8 mouse cellular contexts compared by ENCODE assay signal in the genomic region with DNA sequence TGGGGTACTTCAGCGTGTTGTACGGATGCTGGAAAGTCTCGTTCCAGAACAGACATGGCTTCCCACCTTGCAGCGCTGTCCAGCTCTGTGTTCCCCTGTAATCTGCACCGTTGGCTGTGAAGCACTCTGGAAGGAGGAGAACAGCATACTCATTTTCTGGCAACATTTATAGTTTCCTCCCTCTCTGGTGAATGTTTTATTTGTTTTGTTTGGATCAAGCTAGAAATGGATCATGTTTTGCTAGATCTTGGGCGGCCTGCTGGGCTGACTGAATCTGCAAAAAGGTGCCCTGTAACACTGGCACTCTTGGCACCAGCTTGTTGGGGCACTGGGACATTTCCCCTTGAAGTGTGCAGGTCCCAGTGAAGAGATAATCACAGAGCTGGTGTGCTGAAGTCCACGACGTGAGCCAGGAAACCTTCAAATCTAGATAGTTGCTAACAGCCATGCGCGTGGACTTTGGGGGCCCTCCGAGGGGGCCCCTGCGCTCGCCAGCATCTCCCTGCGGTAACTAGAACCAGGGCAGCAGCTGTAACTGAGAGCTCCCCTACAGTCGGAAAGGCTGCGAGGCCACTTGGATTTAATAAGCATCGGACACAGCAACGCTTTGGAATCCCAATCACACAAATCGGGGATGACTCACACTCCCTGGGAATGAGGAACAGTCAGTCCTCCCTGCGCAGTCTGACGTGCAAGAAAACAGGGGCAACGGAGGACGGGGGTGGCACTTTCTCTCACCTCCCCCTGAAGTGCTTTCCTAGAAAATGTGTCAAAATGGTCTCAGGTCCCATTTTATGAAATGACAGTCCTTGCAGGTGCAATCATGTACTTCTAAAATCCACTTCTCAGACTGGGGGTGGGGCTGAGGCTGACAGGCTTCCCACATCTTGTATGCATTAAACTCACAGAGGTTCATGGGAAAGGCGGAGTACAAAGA. TPM values are rescaled to one million over a fixed set of nuclear protein-coding genes. Genes with fewer than 3 reads are reported as not detected.
DNase-seq lines count a peak whose midpoint lies in the region; ATAC-seq lines count a peak whose summit lies in the region.

No protein-coding gene starts in this region.

- peak overlapping the region; percentile 29; the same call in 1 of the 2 replicates for H3K4me2 ChIP-seq in embryonic facial prominence, embryonic 11.5 days (ENCODE audit: low read depth, low read length)
- peak overlapping the region; percentile 42 for H3K4me2 ChIP-seq in intestine, embryonic 15.5 days (replicated peaks)

- H3K4me3 ChIP-seq in embryonic facial prominence, embryonic 11.5 days (ENCODE audit: low read depth, low read length) = no peak overlapping the region
- peak overlapping the region; percentile 17 for H3K4me3 ChIP-seq in intestine, embryonic 15.5 days (replicated peaks)

- DNase-seq in NIH3T3 (ENCODE audit: low read depth) = peak; percentile 95
- peak; percentile 69 for DNase-seq in embryonic facial prominence, embryonic 11.5 days (ENCODE audit: low spot score)
- peak; percentile 39 to 50 for DNase-seq in gastrocnemius, postnatal 36 days
- DNase-seq in left cerebral cortex, adult 8-10 months (ENCODE audit: low spot score in 2 of 2) = peak; percentile 52 to 66
- DNase-seq in ovary, postnatal 14 days (ENCODE audit: low spot score) = peak; percentile 46
- no peak for DNase-seq in spleen, postnatal 36 days (ENCODE audit: low spot score in 2 of 2)

- H3K9me3 ChIP-seq in embryonic facial prominence, embryonic 11.5 days (replicated peaks; ENCODE audit: control insufficient read depth, low read length) = no peaks in the 10 kb centered on the region
- H3K9me3 ChIP-seq in intestine, embryonic 15.5 days = no peaks in the 10 kb centered on the region

- no peak overlapping the region for H3K9ac ChIP-seq in embryonic facial prominence, embryonic 11.5 days (replicated peaks; ENCODE audit: low read length)
- H3K9ac ChIP-seq in intestine, embryonic 15.5 days = no peak overlapping the region

- H3K4me1 ChIP-seq in embryonic facial prominence, embryonic 11.5 days (ENCODE audit: control insufficient read depth, insufficient read depth, low read length) = peaks cover 7% of the 10 kb centered on the region
- peaks cover 32% of the 10 kb centered on the region for H3K4me1 ChIP-seq in intestine, embryonic 15.5 days (replicated peaks)

- intact Hi-C loops in gastrocnemius, postnatal 36 days (cut with DNase I) = loop anchor here (5.0 kb wide), 2 partner anchors 47 to 62 kb away; no protein-coding TSS in a partner anchor

- peak overlapping the region; percentile 44 for H3K27ac ChIP-seq in embryonic facial prominence, embryonic 11.5 days (replicated peaks; ENCODE audit: low read depth, low read length)
- H3K27ac ChIP-seq in intestine, embryonic 15.5 days = peak overlapping the region; percentile 19

- no peaks in the 10 kb centered on the region for H3K27me3 ChIP-seq in embryonic facial prominence, embryonic 11.5 days (ENCODE audit: control insufficient read depth, insufficient read depth, low read length)
- no peaks in the 10 kb centered on the region for H3K27me3 ChIP-seq in intestine, embryonic 15.5 days (replicated peaks)

- no peaks in the 10 kb centered on the region; the same call in 1 of the 2 replicates for H3K36me3 ChIP-seq in embryonic facial prominence, embryonic 11.5 days (replicated peaks; ENCODE audit: control insufficient read depth, insufficient read depth, low read depth, low read length)
- H3K36me3 ChIP-seq in intestine, embryonic 15.5 days = 0 out of 2 replicates have a peak, but pooled peaks cover 3% of the 10 kb centered on the region

- ATAC-seq in embryonic facial prominence, embryonic 11.5 days (replicated peaks; ENCODE audit: insufficient number of reproducible peaks, low FRiP score, low TSS enrichment, low read depth) = 0 out of 2 replicates have a peak, but pooled peaks have one; percentile 7
- ATAC-seq in intestine, embryonic 15.5 days = peak; percentile 63
- no peak for ATAC-seq in megakaryocyte-erythroid progenitor cell, adult 5-6 weeks (replicated peaks; ENCODE audit: low FRiP score, low TSS enrichment, poor library complexity, severe bottlenecking)

- 43% methylated on average over 24 of the region's 24 CpGs for WGBS in embryonic facial prominence, embryonic 11.5 days
- 41% methylated on average over 24 of the region's 24 CpGs for WGBS in intestine, embryonic 15.5 days

RNA-seq across cellular contexts. Expression of a gene that starts 17.3 kb away (rescaled TPM):
- 7.1 and 8.2 TPM in 2 replicates for polyA plus RNA-seq in embryonic facial prominence, embryonic 11.5 days (2014; fragmentation: Nextera tagmentation; extraction: Ambion mirVana)
- 10 to 100 TPM; 39.6 to 51.4 TPM for total RNA-seq in gastrocnemius, postnatal 36 days (2021)
- polyA plus RNA-seq in intestine, embryonic 15.5 days (2015; fragmentation: Nextera tagmentation; extraction: Ambion mirVana) = 10.4 and 11.7 TPM in 2 replicates
- total RNA-seq in left cerebral cortex, adult 8-10 months (2022) = 10 to 100 TPM; 15.0 to 16.7 (median 15.7) TPM
- 1.1 and 3.0 TPM in 2 replicates for total RNA-seq in megakaryocyte-erythroid progenitor cell, adult 5-6 weeks (2014; fragmentation: Nextera tagmentation)
- 1.1 and 2.1 TPM in 2 replicates for total RNA-seq in megakaryocyte-erythroid progenitor cell, adult 5-6 weeks (2017)

Comparison
In these comparisons a context has a peak if more than half of its experiments do, and no peak if none do; other contexts are left out.
1. DNase-seq: peak in NIH3T3 (single experiment), embryonic facial prominence, embryonic 11.5 days (single experiment), gastrocnemius, postnatal 36 days (2 of 2), left cerebral cortex, adult 8-10 months (2 of 2) and ovary, postnatal 14 days (single experiment); none in spleen, postnatal 36 days (0 of 2).